Mouse (Mus musculus) heart, adult 2 months (tissue): ENCODE measurements at regions not wholly inside any gene's neighbourhood (a gene's known extent, or its start where the extent isn't known, plus 50 kb on each side); places are given as distances from the start of the nearest gene placed in this dataset.

ENCODE experiments used
- DNase-seq, 2 experiments: peaks; one replicate each; pipeline ENCODE4 v3.0.0; 2021
- H3K27ac ChIP-seq: fragments of 200-600 bp; 2 replicates; pipeline ENCODE4 v1.8.1; 2022
- H3K27me3 ChIP-seq: fragments of 200-500 bp; 2 replicates; pipeline ENCODE4 v1.6.1; 2012; ENCODE audit warnings: mild to moderate bottlenecking, low read length, inconsistent platforms, mixed read lengths; ENCODE audit not compliant: control insufficient read depth, insufficient read depth
- H3K36me3 ChIP-seq: fragments of 200-500 bp; 2 replicates; pipeline ENCODE4 v1.6.1; 2012; ENCODE audit warnings: low read length, inconsistent platforms; ENCODE audit not compliant: control insufficient read depth, insufficient read depth
- H3K4me1 ChIP-seq: fragments of 200-500 bp; 2 replicates; pipeline ENCODE4 v1.6.1; 2011; ENCODE audit warnings: low read length; ENCODE audit not compliant: control insufficient read depth, insufficient read depth
- H3K4me3 ChIP-seq: fragments of 200-600 bp; 2 replicates; pipeline ENCODE4 v1.8.1; 2022
- H3K79me2 ChIP-seq: fragments of 200-500 bp; replicated peaks from 2 replicates; pipeline ENCODE4 v1.6.1; 2012; ENCODE audit warnings: mild to moderate bottlenecking, inconsistent platforms, low read length, moderate library complexity, mixed read lengths; ENCODE audit not compliant: control insufficient read depth, insufficient read depth
- H3K9ac ChIP-seq: fragments of 200-500 bp; 2 replicates; pipeline ENCODE4 v1.6.1; 2012; ENCODE audit warnings: low read depth, mild to moderate bottlenecking, control low read depth, inconsistent platforms, low read length, mixed read lengths
- EP300 ChIP-seq: fragments of 200-500 bp; IDR thresholded peaks from 2 replicates; pipeline ENCODE4 v1.6.1; 2011; ENCODE audit warnings: low read depth, low read length, control low read depth; ENCODE audit not compliant: insufficient read depth
- POLR2A ChIP-seq: fragments of 200-500 bp; IDR thresholded peaks from 2 replicates; pipeline ENCODE4 v1.6.1; 2011; ENCODE audit warnings: mild to moderate bottlenecking, low read depth, low read length, control low read depth; ENCODE audit not compliant: insufficient read depth
- whole genome bisulfite sequencing: fragments of 180-500 bp; shearing (Covaris S2); methylation state at CpG from one replicate; pipeline ENCODE4 v1.1.7; 2018; 5-methylcytosine and 5-hydroxymethylcytosine counted together
- intact Hi-C: fragments of 180-260 bp; cut with DNase I; formaldehyde crosslinking; loops from one replicate; pipeline ENCODE4 v1.15.1; 2025

DNA sequence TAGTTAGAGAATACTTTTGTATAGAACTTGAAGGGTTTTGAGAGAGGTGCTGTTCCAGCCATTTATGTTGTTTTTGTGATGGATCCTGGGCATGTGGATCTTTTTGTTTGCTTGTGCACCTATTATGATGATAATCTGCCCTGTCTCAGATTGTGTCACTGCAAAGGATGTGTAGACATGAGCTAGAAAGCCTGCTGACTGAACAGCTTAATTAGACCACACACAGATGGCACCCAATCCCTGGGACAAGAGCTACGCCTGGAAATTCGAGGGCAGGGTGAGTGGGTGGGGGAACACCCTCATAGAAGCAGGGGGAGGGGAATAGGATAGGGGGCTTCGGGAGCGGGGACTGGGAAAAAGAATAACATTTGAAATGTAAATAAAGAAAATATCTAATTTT, 378.3 kb downstream of the Ostf1 start:
- no peak for DNase-seq
- Histone ChIP-seq H3K4me3 (no peak overlapping the region), H3K36me3 (no peaks in the 10 kb centered on the region), H3K27ac (no peak overlapping the region), H3K4me1 (no peaks in the 10 kb centered on the region), H3K9ac (no peak overlapping the region), H3K79me2 (no peaks in the 10 kb centered on the region), H3K27me3 (no peaks in the 10 kb centered on the region)
- 76% methylated on average over 4 of the region's 4 CpGs for WGBS
- intact Hi-C loops: no loop called here
- TF ChIP-seq POLR2A (no peak), EP300 (no peak)
